Mouse (Mus musculus) liver, embryonic 15.5 days (tissue): Measurements from ENCODE around the gene Zc3h12d. TPM values are rescaled to one million over a fixed set of nuclear protein-coding genes. Genes with fewer than 3 reads are reported as not detected.

Experiments
- ATAC-seq: fragments of 200-750 bp; cut with Nextera tagmentation; 2 replicates; pipeline ENCODE4 v1.8.0; 2017; ENCODE audit warnings: moderate number of reproducible peaks, mild to moderate bottlenecking, moderate library complexity; ENCODE audit not compliant: insufficient read depth
- H3K27ac ChIP-seq: fragments of 300-500 bp; sonication (generic); replicated peaks from 2 replicates; pipeline ENCODE4 v1.5.1; 2015; ENCODE audit warnings: mild to moderate bottlenecking, inconsistent platforms
- H3K27me3 ChIP-seq: fragments of 300-500 bp; sonication (generic); 2 replicates; pipeline ENCODE4 v1.6.1; 2015; ENCODE audit warnings: mild to moderate bottlenecking, inconsistent platforms
- H3K36me3 ChIP-seq: fragments of 300-500 bp; sonication (generic); replicated peaks from 2 replicates; pipeline ENCODE4 v1.6.1; 2015; ENCODE audit warnings: moderate library complexity, mild to moderate bottlenecking, inconsistent platforms
- H3K4me1 ChIP-seq: fragments of 300-500 bp; sonication (generic); replicated peaks from 2 replicates; pipeline ENCODE4 v1.6.1; 2015; ENCODE audit warnings: inconsistent platforms
- H3K4me2 ChIP-seq: fragments of 300-500 bp; sonication (generic); 2 replicates; pipeline ENCODE4 v1.6.1; 2015; ENCODE audit warnings: moderate library complexity, mild to moderate bottlenecking, inconsistent platforms
- H3K4me3 ChIP-seq: fragments of 300-500 bp; sonication (generic); replicated peaks from 2 replicates; pipeline ENCODE4 v1.5.1; 2015; ENCODE audit warnings: mild to moderate bottlenecking, inconsistent platforms
- H3K9ac ChIP-seq: fragments of 300-500 bp; sonication (generic); 2 replicates; pipeline ENCODE4 v1.6.1; 2015; ENCODE audit warnings: moderate library complexity, mild to moderate bottlenecking, inconsistent platforms
- H3K9me3 ChIP-seq: fragments of 300-500 bp; sonication (generic); replicated peaks from 2 replicates; pipeline ENCODE4 v1.6.1; 2016; ENCODE audit warnings: inconsistent platforms
- WGBS: fragments of 180-500 bp; shearing (Covaris S2); methylation state at CpG from one replicate; pipeline ENCODE4 v1.1.7; 2015; ENCODE audit warnings: mixed read lengths; ENCODE audit not compliant: insufficient replicate concordance; 5-methylcytosine and 5-hydroxymethylcytosine counted together
- polyA plus RNA-seq: library from polyadenylated mRNA; unstranded; fragments of >200 nt; fragmentation: Nextera tagmentation; extraction: Ambion mirVana; gene quantifications from 2 replicates; pipeline ENCODE4 v1.2.1, GENCODE M21; 2015

Zc3h12d gene
- polyA plus RNA-seq, 1 experiment from 2014 or later: 0.88 TPM

DNA sequence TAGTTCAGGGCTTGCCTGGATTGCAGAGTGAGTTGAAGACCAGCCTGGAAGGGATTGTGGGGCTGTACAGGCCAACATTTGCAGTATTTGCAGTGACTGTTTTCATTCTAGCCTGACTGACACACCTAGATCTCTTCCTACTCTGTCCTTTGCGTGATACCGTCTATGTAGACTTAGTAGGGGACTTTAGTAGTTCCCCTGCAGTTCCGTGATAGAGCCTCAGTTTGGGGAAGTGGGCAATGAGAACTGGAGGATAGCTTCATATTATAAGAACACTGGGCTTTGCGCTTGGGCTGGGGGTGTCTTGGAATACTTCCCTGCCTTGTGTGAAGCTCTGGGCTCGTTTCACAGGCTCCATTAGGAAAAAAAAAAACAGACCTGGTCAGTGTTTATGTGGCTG lies 12.1 kb upstream of the Zc3h12d start:
- Histone ChIP-seq H3K27ac (no peak overlapping the region), H3K9me3 (no peaks in the 10 kb centered on the region), H3K4me2 (no peak overlapping the region), H3K9ac (no peak overlapping the region), H3K4me1 (no peaks in the 10 kb centered on the region), H3K27me3 (no peaks in the 10 kb centered on the region), H3K36me3 (peaks cover 80% of the 10 kb centered on the region), H3K4me3 (no peak overlapping the region)
- WGBS: 73% methylated on average over 5 of the region's 5 CpGs
- ATAC-seq: no peak

DNA sequence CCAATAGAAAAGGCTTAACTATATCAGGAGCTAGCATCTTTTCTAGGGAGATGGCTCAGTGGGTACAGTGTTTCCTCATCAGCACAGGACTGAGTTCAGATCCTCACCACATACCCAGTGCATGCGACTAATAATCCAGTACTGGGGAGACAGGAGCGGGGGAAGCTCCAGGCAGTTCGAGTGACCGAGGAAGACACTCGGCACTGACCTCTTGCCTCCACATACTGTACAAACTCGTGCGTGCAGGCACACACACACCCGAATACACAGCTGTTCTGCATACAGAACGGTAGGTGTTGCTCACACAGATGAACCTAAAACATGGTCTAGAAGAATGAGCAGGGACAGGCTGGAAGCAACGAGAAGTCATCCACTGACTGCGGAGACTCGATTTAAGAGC lies 10.3 kb upstream of the Zc3h12d start:
- Histone ChIP-seq H3K4me2 (no peak overlapping the region), H3K4me3 (no peak overlapping the region), H3K27ac (no peak overlapping the region), H3K4me1 (no peaks in the 10 kb centered on the region), H3K36me3 (peaks cover 67% of the 10 kb centered on the region), H3K27me3 (no peaks in the 10 kb centered on the region), H3K9ac (no peak overlapping the region), H3K9me3 (no peaks in the 10 kb centered on the region)
- WGBS: 85% methylated on average over 12 of the region's 12 CpGs
- no peak for ATAC-seq

DNA sequence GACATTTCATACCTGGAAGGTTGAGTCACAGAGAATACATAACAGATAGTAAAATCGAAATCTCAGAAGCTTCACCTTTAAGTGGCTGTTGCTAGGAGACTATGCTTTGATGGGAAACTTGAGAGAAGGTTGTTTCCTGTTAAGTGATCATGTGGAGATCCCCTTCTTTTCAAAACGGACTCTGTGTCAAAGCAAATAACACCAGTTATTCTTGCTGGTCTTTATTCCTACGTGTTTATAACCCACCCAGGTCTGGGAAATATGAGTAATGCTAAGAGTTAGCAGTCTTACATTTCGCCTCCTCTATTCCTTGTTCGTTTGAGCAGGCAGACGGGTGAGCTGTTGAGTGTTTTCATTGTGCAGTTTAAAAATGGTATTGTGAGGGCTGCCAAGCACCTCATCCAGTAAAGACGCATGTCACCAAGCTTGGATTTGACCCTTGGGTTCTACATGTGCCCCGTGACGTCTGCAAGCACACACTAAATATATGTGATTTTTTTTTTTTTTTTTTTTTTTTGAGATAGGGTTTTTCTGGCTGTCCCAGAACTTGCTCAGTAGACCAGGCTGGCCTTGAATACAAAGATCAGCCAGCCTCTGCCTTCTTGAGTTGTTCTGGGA lies 7.5 kb upstream of the Zc3h12d start:
- Histone ChIP-seq H3K27ac (no peak overlapping the region), H3K9me3 (no peaks in the 10 kb centered on the region), H3K4me1 (no peaks in the 10 kb centered on the region), H3K4me2 (no peak overlapping the region), H3K27me3 (no peaks in the 10 kb centered on the region), H3K9ac (no peak overlapping the region), H3K36me3 (peaks cover 41% of the 10 kb centered on the region), H3K4me3 (no peak overlapping the region)
- no peak for ATAC-seq
- WGBS: 78% methylated on average over 9 of the region's 9 CpGs

DNA sequence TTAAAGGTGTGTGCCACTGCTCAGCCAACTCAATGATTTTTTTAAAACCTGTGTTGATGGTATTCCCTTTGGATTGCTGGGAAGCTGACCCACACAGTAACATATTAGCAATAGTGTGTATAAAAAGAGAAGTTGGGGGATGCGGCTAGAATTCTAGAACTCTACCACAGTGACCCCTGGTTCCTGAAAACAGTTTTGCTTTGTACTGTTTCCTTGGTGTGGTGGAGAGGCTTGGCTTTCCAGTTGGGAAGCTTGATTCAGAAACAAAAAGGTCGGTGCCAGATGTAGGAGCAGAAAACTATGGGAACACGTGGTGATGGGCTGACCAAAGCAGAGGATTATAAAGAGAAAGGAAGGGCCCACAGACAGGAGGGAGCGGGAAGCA lies 7.0 kb upstream of the Zc3h12d start:
- Histone ChIP-seq H3K9ac (no peak overlapping the region), H3K4me3 (no peak overlapping the region), H3K9me3 (no peaks in the 10 kb centered on the region), H3K4me1 (no peaks in the 10 kb centered on the region), H3K27ac (no peak overlapping the region), H3K36me3 (peaks cover 38% of the 10 kb centered on the region), H3K4me2 (no peak overlapping the region), H3K27me3 (no peaks in the 10 kb centered on the region)
- no peak for ATAC-seq
- WGBS: 88% methylated on average over 4 of the region's 4 CpGs

DNA sequence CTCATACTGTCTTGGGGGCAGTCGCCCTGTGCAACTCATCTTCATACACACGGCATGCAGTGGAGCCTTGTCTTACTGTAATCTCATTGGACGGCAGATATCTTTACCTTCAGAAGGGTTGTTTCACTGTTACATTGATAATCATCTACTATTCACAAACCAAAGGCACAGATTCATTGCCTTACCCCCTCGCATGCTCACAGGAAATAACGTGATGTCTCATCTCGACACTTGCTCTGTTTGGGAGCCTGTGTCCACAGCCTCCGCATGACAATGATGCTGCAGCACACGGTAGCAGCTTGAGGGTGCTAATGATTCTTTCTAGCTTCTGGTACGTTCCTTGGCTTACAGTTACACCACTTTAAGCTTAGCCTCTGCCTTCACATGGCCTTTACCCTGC lies 6.2 kb upstream of the Zc3h12d start:
- Histone ChIP-seq H3K4me2 (no peak overlapping the region), H3K4me3 (no peak overlapping the region), H3K27ac (no peak overlapping the region), H3K36me3 (peaks cover 29% of the 10 kb centered on the region), H3K4me1 (no peaks in the 10 kb centered on the region), H3K9me3 (no peaks in the 10 kb centered on the region), H3K9ac (no peak overlapping the region), H3K27me3 (no peaks in the 10 kb centered on the region)
- 76% methylated on average over 9 of the region's 9 CpGs for WGBS
- no peak for ATAC-seq

DNA sequence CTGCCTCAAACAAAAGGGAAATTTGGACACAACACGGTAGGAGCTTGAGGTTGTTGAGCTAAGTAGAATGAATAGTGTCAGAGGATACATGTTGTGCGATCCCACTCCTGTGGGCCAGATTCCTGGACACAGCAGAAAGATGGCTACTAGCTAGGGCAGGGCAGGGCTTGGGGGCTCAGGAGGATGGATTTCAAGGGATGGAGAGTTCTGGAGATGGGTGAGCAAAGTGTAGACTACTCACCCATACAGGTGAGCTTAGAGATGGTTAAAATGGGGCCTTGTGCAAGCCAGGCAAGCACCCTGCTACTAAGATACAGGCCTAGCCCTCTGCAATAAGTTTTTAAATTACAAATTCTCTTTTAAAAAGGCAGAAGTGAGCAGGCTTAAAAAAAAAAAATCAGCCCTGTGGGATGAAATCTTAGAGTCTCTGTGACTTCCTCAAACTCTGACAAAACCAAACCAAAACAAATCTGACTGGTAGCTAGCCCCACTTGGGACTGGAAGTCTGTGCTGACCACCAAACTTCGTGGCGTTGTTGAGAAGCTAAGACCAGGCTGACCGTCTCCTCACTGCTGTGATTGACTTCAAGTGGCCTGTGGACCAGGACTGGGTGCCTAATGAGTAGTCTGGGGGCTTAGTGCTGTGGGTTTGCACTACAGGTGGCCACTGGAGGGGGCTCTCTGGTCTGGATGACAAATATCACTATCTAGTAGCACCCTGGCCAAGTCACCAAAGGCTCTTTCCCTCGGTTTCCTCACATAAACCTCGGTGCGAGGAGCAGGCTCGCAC lies 1.3 kb downstream of the Zc3h12d start:
- Histone ChIP-seq H3K27me3 (no peaks in the 10 kb centered on the region), H3K9me3 (no peaks in the 10 kb centered on the region), H3K4me2 (no peak overlapping the region; the same call in 1 of the 2 replicates), H3K4me3 (no peak overlapping the region), H3K36me3 (no peaks in the 10 kb centered on the region), H3K4me1 (peaks cover 12% of the 10 kb centered on the region), H3K27ac (peak overlapping the region; percentile 45; the same call in 1 of the 2 replicates), H3K9ac (no peak overlapping the region)
- WGBS: 53% methylated on average over 9 of the region's 9 CpGs
- no peak for ATAC-seq

DNA sequence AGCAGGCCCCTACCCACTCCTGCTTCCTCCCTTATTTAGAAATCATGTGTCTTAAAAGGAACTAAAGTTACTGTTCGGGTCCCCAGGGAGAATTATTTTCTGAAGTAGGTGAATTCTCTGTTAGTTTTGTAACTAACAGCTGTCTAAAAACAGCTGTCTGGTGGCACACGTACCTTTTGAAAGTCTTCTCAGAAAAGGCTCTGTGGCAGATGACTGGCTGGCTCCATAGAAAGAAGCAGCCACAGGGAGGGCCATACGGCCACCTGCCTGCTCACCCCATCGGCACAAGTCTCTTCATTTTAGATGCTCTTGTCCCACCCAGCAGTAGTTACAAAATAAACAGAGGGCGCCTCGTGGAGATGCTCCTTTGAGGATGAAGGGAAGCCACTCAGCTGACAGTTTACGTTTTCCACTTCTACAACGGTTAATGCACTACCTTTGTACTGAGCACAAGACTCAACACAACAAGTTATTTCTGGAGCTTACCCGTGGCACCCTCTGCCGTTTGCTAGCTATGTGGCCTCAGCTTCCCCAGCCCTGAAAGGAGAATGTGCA lies 2.5 kb downstream of the Zc3h12d start:
- H3K4me1 ChIP-seq: peaks cover 12% of the 10 kb centered on the region
- H3K9me3 ChIP-seq: no peaks in the 10 kb centered on the region
- no peak overlapping the region for H3K4me2 ChIP-seq
- H3K9ac ChIP-seq: no peak overlapping the region
- H3K27me3 ChIP-seq: no peaks in the 10 kb centered on the region
- 61% methylated on average over 10 of the region's 10 CpGs for WGBS
- H3K4me3 ChIP-seq: no peak overlapping the region
- no peak for ATAC-seq
- 0 out of 2 replicates have a peak overlapping the region, but pooled peaks have one; percentile 45 for H3K27ac ChIP-seq
- no peaks in the 10 kb centered on the region for H3K36me3 ChIP-seq

DNA sequence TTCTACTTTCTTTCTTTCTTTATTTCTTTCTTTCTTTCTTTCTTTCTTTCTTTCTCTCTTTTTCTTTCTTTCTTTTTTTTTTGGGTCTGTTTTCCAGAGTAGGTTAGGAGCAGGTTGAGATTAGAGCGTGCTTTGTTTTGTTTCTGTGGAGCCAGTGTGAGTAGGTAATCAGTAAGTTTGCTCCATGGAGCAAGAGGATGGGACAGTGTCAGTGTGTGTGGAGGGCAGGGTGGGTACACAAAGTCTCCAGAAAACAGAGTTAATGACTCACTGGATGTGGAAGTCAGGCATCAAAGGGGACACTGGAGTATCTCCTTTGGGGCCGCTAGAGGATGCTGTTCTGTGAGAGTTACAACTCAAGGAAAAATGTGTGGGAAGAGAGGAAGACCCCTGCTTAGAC lies 4.6 kb downstream of the Zc3h12d start:
- H3K27ac ChIP-seq: no peak overlapping the region
- no peaks in the 10 kb centered on the region for H3K36me3 ChIP-seq
- H3K4me1 ChIP-seq: peaks cover 19% of the 10 kb centered on the region
- H3K9me3 ChIP-seq: no peaks in the 10 kb centered on the region
- H3K4me3 ChIP-seq: no peak overlapping the region
- no peak for ATAC-seq
- no peak overlapping the region for H3K4me2 ChIP-seq
- H3K27me3 ChIP-seq: no peaks in the 10 kb centered on the region; the same call in 1 of the 2 replicates
- H3K9ac ChIP-seq: no peak overlapping the region
- 46% methylated on average over 2 of the region's 2 CpGs for WGBS

DNA sequence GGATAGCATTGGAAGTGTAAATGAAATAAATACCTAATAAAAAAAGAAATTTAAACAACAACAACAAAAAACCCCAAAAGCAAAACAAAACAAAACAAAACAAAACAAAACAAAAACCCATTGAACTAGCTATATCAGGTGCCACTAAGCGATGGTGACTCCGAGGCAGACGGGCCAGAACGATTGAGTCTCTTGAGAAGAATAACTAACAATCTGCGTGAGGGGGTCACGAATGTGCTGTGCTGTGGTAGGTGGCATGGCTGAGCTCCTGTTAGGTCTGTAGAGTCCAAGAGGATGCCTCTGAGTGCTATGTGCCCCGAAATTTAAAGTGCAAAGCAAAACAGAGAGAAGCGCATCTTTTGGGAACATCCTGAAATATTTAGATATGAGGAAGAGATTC lies 5.2 kb downstream of the Zc3h12d start:
- peaks cover 18% of the 10 kb centered on the region for H3K4me1 ChIP-seq
- WGBS: 72% methylated on average over 8 of the region's 8 CpGs
- no peaks in the 10 kb centered on the region; the same call in 1 of the 2 replicates for H3K27me3 ChIP-seq
- ATAC-seq: no peak
- no peak overlapping the region for H3K27ac ChIP-seq
- H3K4me2 ChIP-seq: no peak overlapping the region
- no peak overlapping the region for H3K4me3 ChIP-seq
- H3K9me3 ChIP-seq: no peaks in the 10 kb centered on the region
- no peaks in the 10 kb centered on the region for H3K36me3 ChIP-seq
- H3K9ac ChIP-seq: no peak overlapping the region

DNA sequence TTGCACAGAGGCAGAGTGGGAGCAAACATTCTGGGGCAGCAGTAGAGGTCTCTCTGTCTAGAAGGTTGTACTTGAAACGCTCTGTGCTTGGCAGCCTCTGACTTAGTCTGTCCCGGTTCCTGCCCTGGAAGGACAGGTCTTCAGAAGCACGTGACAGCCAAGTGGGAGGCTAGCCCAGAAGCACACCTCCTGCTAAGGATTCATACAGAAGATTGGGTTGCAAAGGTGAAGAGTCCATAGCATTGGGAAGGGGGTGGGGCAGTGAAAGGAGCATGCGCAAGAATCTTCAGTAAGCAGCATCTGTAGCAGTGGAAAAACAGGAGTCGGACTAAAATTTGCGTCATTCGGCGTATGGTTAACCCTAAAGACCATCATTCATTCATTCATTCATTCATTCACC lies 5.8 kb downstream of the Zc3h12d start:
- 68% methylated on average over 8 of the region's 8 CpGs for WGBS
- H3K4me1 ChIP-seq: peaks cover 16% of the 10 kb centered on the region
- no peak overlapping the region for H3K27ac ChIP-seq
- H3K36me3 ChIP-seq: no peaks in the 10 kb centered on the region
- no peaks in the 10 kb centered on the region; the same call in 1 of the 2 replicates for H3K27me3 ChIP-seq
- no peak overlapping the region for H3K4me2 ChIP-seq
- H3K9ac ChIP-seq: no peak overlapping the region
- ATAC-seq: no peak
- no peak overlapping the region for H3K4me3 ChIP-seq
- no peaks in the 10 kb centered on the region for H3K9me3 ChIP-seq

DNA sequence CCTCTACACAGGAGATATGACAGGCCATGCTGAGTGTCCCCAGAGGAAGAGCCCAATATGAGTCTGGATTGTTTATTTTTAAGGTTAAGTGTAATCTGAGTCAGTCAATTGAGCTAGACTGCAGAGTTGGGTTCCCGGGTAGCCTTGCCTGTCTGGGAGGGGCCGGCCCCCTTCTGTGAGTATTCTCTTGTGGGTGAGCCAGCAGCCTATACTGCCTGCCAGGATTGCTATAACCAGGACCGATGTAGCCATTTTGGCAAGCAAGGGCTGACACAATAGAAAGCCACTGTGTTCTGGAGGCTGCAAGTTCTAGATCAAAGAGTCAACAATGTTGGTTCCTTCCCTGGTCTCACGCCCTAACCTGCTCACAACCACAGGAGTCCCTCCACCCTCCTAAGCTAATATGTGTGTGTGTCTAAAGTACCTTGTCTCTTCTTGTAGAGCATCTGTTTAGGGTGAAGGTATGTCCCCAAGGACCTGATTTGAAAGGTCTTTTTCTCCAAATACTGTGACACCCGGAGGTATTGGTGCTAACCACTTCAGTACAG lies 6.7 kb downstream of the Zc3h12d start:
- Histone ChIP-seq H3K27ac (no peak overlapping the region), H3K27me3 (no peaks in the 10 kb centered on the region; the same call in 1 of the 2 replicates), H3K9me3 (no peaks in the 10 kb centered on the region), H3K4me2 (no peak overlapping the region), H3K4me3 (no peak overlapping the region), H3K36me3 (no peaks in the 10 kb centered on the region), H3K9ac (no peak overlapping the region), H3K4me1 (peaks cover 16% of the 10 kb centered on the region)
- ATAC-seq: no peak
- 64% methylated on average over 5 of the region's 5 CpGs for WGBS
